Mouse (Mus musculus) small intestine, adult 2 months (tissue): ENCODE data around the gene Vav2. TPM values are rescaled to one million over a fixed set of nuclear protein-coding genes. Genes with fewer than 3 reads are reported as not detected.
A peak's percentile ranks its signal among the peaks of the same experiment; 100 is the strongest.

ENCODE experiments used
- H3K27ac ChIP-seq: fragments of 200-500 bp; 2 replicates; pipeline ENCODE4 v1.5.1; 2012; ENCODE audit warnings: low read depth, low read length, control low read depth, inconsistent platforms; ENCODE audit not compliant: insufficient read depth
- H3K27me3 ChIP-seq: fragments of 200-500 bp; 2 replicates; pipeline ENCODE4 v1.6.1; 2012; ENCODE audit warnings: mild to moderate bottlenecking, moderate library complexity, low read length, inconsistent platforms; ENCODE audit not compliant: control insufficient read depth, insufficient read depth
- H3K36me3 ChIP-seq: fragments of 200-500 bp; 2 replicates; pipeline ENCODE4 v1.6.1; 2012; ENCODE audit warnings: mild to moderate bottlenecking, low read length, control low read depth, inconsistent platforms; ENCODE audit not compliant: control insufficient read depth, insufficient read depth
- H3K4me1 ChIP-seq: fragments of 200-500 bp; 2 replicates; pipeline ENCODE4 v1.6.1; 2012; ENCODE audit warnings: low read length, inconsistent platforms, mixed read lengths; ENCODE audit not compliant: control insufficient read depth, insufficient read depth, insufficient read length
- H3K4me3 ChIP-seq: fragments of 200-500 bp; 2 replicates; pipeline ENCODE4 v1.5.1; 2012; ENCODE audit warnings: low read depth, mild to moderate bottlenecking, control low read depth, inconsistent platforms, low read length, moderate library complexity
- CTCF ChIP-seq: fragments of 200-500 bp; IDR thresholded peaks from 2 replicates; pipeline ENCODE4 v1.5.1; 2012; ENCODE audit warnings: low read depth, mild to moderate bottlenecking, control low read depth, inconsistent platforms, low read length, moderate library complexity, mixed read lengths; ENCODE audit not compliant: insufficient replicate concordance, insufficient read length; ENCODE audit errors: extremely low read depth
- POLR2A ChIP-seq: fragments of 200-500 bp; IDR thresholded peaks from 2 replicates; pipeline ENCODE4 v1.6.1; 2012; ENCODE audit warnings: low read depth, mild to moderate bottlenecking, control low read depth, inconsistent platforms, low read length, moderate library complexity
- WGBS: fragments of 180-500 bp; shearing (Covaris S2); methylation state at CpG from one replicate; pipeline ENCODE4 v1.1.7; 2018; 5-methylcytosine and 5-hydroxymethylcytosine counted together
- polyA plus RNA-seq: library from polyadenylated mRNA; depleted of rRNA; stranded (reverse); fragments of >200 nt; gene quantifications from 2 replicates; pipeline ENCODE4 v1.2.3, GENCODE M21; 2012; rRNA removed

The Vav2 gene
- polyA plus RNA-seq = 21.8 and 59.5 TPM in 2 replicates

GRCm38 (mm10) chr2:27426855-27427457, at the start of gene Vav2:
Gene Vav2 (minus strand): TSS chr2:27427033.
- H3K4me1 ChIP-seq = peaks cover 19% of the 10 kb centered on the region
- H3K36me3 ChIP-seq = no peaks in the 10 kb centered on the region
- peak within 1 kb of the TSS; percentile 84 for H3K27ac ChIP-seq
- H3K4me3 ChIP-seq = peak within 1 kb of the TSS; percentile 76
- WGBS = 2% methylated on average over 58 of the region's 58 CpGs
- H3K27me3 ChIP-seq = no peaks in the 10 kb centered on the region
- TF ChIP-seq CTCF = no peak
- peak; percentile 62; the same call in 1 of the 2 replicates for TF ChIP-seq POLR2A

- TF ChIP-seq CTCF (no peak), POLR2A (peak; percentile 97)
- H3K27me3 ChIP-seq = no peaks in the 10 kb centered on the region
- peaks cover 29% of the 10 kb centered on the region for H3K4me1 ChIP-seq
- H3K27ac ChIP-seq = peak overlapping the region; percentile 92
- 1% methylated on average over 96 of the region's 96 CpGs for WGBS
- H3K36me3 ChIP-seq = no peaks in the 10 kb centered on the region
- H3K4me3 ChIP-seq = peak overlapping the region; percentile 97
Observed at GRCm38 (mm10) chr2:27475495-27476302, 48.9 kb upstream of the Vav2 start.

GRCm38 (mm10) chr2:27474621-27475484, 48.0 kb upstream of the Vav2 start:
- H3K27me3 ChIP-seq = no peaks in the 10 kb centered on the region
- peaks cover 35% of the 10 kb centered on the region for H3K4me1 ChIP-seq
- H3K4me3 ChIP-seq = peak overlapping the region; percentile 97
- peak overlapping the region; percentile 67 for H3K27ac ChIP-seq
- TF ChIP-seq POLR2A (no peak), CTCF (no peak)
- under 1% methylated on average over 84 of the region's 84 CpGs for WGBS
- H3K36me3 ChIP-seq = no peaks in the 10 kb centered on the region

DNA sequence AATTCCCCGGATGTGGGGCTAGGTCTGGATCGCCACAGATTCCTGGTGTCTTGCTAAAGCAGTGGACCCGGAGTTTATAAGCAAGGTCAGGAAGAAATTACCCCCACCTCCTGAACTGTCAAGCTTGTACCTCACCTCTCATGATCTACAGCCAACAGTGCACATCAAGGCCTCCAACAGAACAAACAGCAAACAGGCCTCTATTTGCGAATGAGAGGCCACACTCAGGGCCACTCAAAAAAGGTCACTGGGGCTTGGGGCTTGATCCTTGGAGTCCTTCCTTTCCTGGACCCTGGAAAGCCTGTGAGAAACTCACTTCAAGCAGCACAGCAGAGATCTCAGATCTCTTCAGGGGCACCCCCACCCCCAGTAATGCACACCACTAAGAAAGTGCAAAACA, 47.1 kb upstream of the Vav2 start:
- Histone ChIP-seq H3K27ac (no peak overlapping the region), H3K36me3 (no peaks in the 10 kb centered on the region), H3K27me3 (no peaks in the 10 kb centered on the region), H3K4me3 (peak overlapping the region; percentile 97), H3K4me1 (peaks cover 43% of the 10 kb centered on the region)
- TF ChIP-seq POLR2A = no peak
- TF ChIP-seq CTCF = no peak
- WGBS = 16% methylated on average over 4 of the region's 4 CpGs

- 45% methylated on average over 7 of the region's 7 CpGs for WGBS
- Histone ChIP-seq H3K27ac (no peak overlapping the region), H3K36me3 (0 out of 2 replicates have a peak, but pooled peaks cover under 1% of the 10 kb centered on the region), H3K4me1 (peaks cover 44% of the 10 kb centered on the region), H3K27me3 (no peaks in the 10 kb centered on the region), H3K4me3 (no peak overlapping the region)
- no peak for TF ChIP-seq CTCF
- TF ChIP-seq POLR2A = no peak
Observed at GRCm38 (mm10) chr2:27473061-27473765, 46.4 kb upstream of the Vav2 start.

- Histone ChIP-seq H3K27ac (no peak overlapping the region), H3K4me3 (no peak overlapping the region), H3K4me1 (peaks cover 46% of the 10 kb centered on the region), H3K36me3 (peaks cover 3% of the 10 kb centered on the region), H3K27me3 (no peaks in the 10 kb centered on the region)
- TF ChIP-seq CTCF = no peak
- TF ChIP-seq POLR2A = no peak
Observed at GRCm38 (mm10) chr2:27471170-27471584, 44.3 kb upstream of the Vav2 start.
